Mouse (Mus musculus) C2C12 (cell line): ENCODE measurements around the gene Mr1.

ENCODE experiments used
- CEBPB ChIP-seq: IDR thresholded peaks from one replicate; pipeline ENCODE4 v1.6.1; 2011; ENCODE audit warnings: low read depth, mild to moderate bottlenecking, control low read depth, moderate library complexity
- CTCF ChIP-seq: IDR thresholded peaks from one replicate; pipeline ENCODE4 v1.5.1; 2011; ENCODE audit not compliant: control insufficient read depth, insufficient read depth, insufficient read length
- FOSL1 ChIP-seq: IDR thresholded peaks from one replicate; pipeline ENCODE4 v1.8.0; 2011; ENCODE audit warnings: mild to moderate bottlenecking, low read length; ENCODE audit not compliant: poor library complexity, insufficient read depth, severe bottlenecking
- MAX ChIP-seq: IDR thresholded peaks from one replicate; pipeline ENCODE4 v1.6.1; 2011; ENCODE audit warnings: mild to moderate bottlenecking, control low read depth
- MYOD1 ChIP-seq: IDR thresholded peaks from one replicate; pipeline ENCODE4 v1.6.1; 2011; ENCODE audit warnings: low read depth; ENCODE audit not compliant: control insufficient read depth, insufficient read length
- MYOG ChIP-seq: IDR thresholded peaks from one replicate; pipeline ENCODE4 v1.6.1; 2011; ENCODE audit not compliant: control insufficient read depth, insufficient read length; ENCODE audit errors: extremely low read depth
- USF1 ChIP-seq: IDR thresholded peaks from one replicate; pipeline ENCODE4 v1.6.1; 2011; ENCODE audit warnings: low read depth, mild to moderate bottlenecking, control low read depth, moderate library complexity

DNA sequence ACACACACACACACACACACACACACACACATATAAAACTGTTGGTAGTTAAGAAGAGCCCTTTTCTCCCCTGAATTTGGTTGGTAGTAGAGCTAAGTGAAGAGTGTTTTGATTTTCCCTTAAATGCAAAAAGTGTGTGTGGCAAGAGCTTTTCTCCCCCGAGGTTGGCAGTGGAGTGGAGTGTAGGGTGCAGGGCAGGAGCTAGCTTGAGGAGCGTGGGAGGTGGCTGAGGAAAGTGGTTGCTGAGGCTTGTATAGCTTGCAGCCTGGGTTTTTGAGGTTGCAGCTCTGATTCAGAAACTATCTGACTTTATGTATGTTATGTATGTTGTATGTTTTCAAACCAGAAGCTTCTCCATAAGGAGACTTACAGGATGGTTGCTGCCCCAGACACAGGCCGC, 20.8 kb upstream of the Mr1 start:
- TF ChIP-seq CTCF, result no peak
- no peak for TF ChIP-seq USF1
- TF ChIP-seq CEBPB, result no peak
- no peak for TF ChIP-seq MAX
- TF ChIP-seq MYOG, result no peak
- TF ChIP-seq FOSL1, result no peak
- no peak for TF ChIP-seq MYOD1
